Mouse (Mus musculus): ENCODE results near the gene Asb16. TPM values are rescaled to one million over a fixed set of nuclear protein-coding genes. Genes with fewer than 3 reads are reported as not detected.

Gene Asb16
- polyA plus RNA-seq, 2 experiments, result 0.05 to 0.44 TPM

- 53% methylated on average over 38 of the region's 38 CpGs for WGBS (ENCODE audit: insufficient replicate concordance)
- no peak overlapping the region for H3K4me3 ChIP-seq (ENCODE audit: insufficient read depth in 1 of 2, low read depth in 2 of 2, low read length in 2 of 2)
- peaks cover 18 to 21% of the 10 kb centered on the region in 2 experiments for H3K4me1 ChIP-seq (replicated peaks; ENCODE audit: control insufficient read depth in 2 of 2, insufficient read depth in 2 of 2, low read length in 1 of 2)
- ATAC-seq (ENCODE audit: insufficient read depth) (no peak), DNase-seq (ENCODE audit: low read depth in 3 of 3, low spot score in 3 of 3) (no peak)
- H3K9me3 ChIP-seq (ENCODE audit: control insufficient read depth, low read length), result no peaks in the 10 kb centered on the region
- H3K36me3 ChIP-seq (replicated peaks; ENCODE audit: control insufficient read depth, insufficient read depth, low read depth), result peaks cover 76% of the 10 kb centered on the region
- no peaks in the 10 kb centered on the region for H3K27me3 ChIP-seq (ENCODE audit: control insufficient read depth, insufficient read depth, low read length)
- peak overlapping the region; percentile 84 for H3K4me2 ChIP-seq (ENCODE audit: low read depth)
- no peak overlapping the region for H3K27ac ChIP-seq
- no peak overlapping the region for H3K9ac ChIP-seq (replicated peaks)
- TF ChIP-seq CTCF (IDR thresholded peaks at IDR 0.05; ENCODE audit: low read depth), result no peak
- TF ChIP-seq EP300 (IDR thresholded peaks at IDR 0.05; ENCODE audit: low read depth), result no peak
Observed at GRCm38 (mm10) chr11:102310768-102311695, 42.5 kb downstream of the Asb16 start.

GRCm38 (mm10) chr11:102311966-102312365 is 43.4 kb downstream of the Asb16 start:
- peaks cover 67% of the 10 kb centered on the region for H3K36me3 ChIP-seq (replicated peaks; ENCODE audit: control insufficient read depth, insufficient read depth, low read depth)
- no peaks in the 10 kb centered on the region for H3K9me3 ChIP-seq (ENCODE audit: control insufficient read depth, low read length)
- no peak for ATAC-seq (ENCODE audit: insufficient read depth)
- no peak for TF ChIP-seq EP300 (IDR thresholded peaks at IDR 0.05; ENCODE audit: low read depth)
- no peak for TF ChIP-seq CTCF (IDR thresholded peaks at IDR 0.05; ENCODE audit: low read depth)
- H3K4me2 ChIP-seq (ENCODE audit: low read depth), result no peak overlapping the region
- H3K27me3 ChIP-seq (ENCODE audit: control insufficient read depth, insufficient read depth, low read length), result no peaks in the 10 kb centered on the region
- H3K27ac ChIP-seq, result no peak overlapping the region
- 81% methylated on average over 4 of the region's 4 CpGs for WGBS (ENCODE audit: insufficient replicate concordance)
- no peak for DNase-seq (ENCODE audit: low read depth in 3 of 3, low spot score in 3 of 3)
- H3K4me3 ChIP-seq (ENCODE audit: insufficient read depth in 1 of 2, low read depth in 2 of 2, low read length in 2 of 2), result no peak overlapping the region
- H3K4me1 ChIP-seq (replicated peaks; ENCODE audit: control insufficient read depth in 2 of 2, insufficient read depth in 2 of 2, low read length in 1 of 2), result peaks cover 18 to 24% of the 10 kb centered on the region in 2 experiments
- no peak overlapping the region for H3K9ac ChIP-seq (replicated peaks)

GRCm38 (mm10) chr11:102312586-102312985 is 44.0 kb downstream of the Asb16 start:
- TF ChIP-seq CTCF (IDR thresholded peaks at IDR 0.05; ENCODE audit: low read depth) (no peak), EP300 (IDR thresholded peaks at IDR 0.05; ENCODE audit: low read depth) (no peak)
- Histone ChIP-seq H3K9me3 (ENCODE audit: control insufficient read depth, low read length) (no peaks in the 10 kb centered on the region), H3K4me3 (ENCODE audit: insufficient read depth in 1 of 2, low read depth in 2 of 2, low read length in 2 of 2) (no peak overlapping the region), H3K36me3 (replicated peaks; ENCODE audit: control insufficient read depth, insufficient read depth, low read depth) (peaks cover 61% of the 10 kb centered on the region), H3K4me1 (replicated peaks; ENCODE audit: control insufficient read depth in 2 of 2, insufficient read depth in 2 of 2, low read length in 1 of 2) (peaks cover 18 to 24% of the 10 kb centered on the region in 2 experiments), H3K27me3 (ENCODE audit: control insufficient read depth, insufficient read depth, low read length) (no peaks in the 10 kb centered on the region), H3K9ac (replicated peaks) (no peak overlapping the region), H3K4me2 (ENCODE audit: low read depth) (no peak overlapping the region), H3K27ac (no peak overlapping the region)
- no peak for ATAC-seq (ENCODE audit: insufficient read depth)
- no peak for DNase-seq (ENCODE audit: low read depth in 3 of 3, low spot score in 3 of 3)
- WGBS (ENCODE audit: insufficient replicate concordance), result 82% methylated on average over 6 of the region's 6 CpGs

DNA sequence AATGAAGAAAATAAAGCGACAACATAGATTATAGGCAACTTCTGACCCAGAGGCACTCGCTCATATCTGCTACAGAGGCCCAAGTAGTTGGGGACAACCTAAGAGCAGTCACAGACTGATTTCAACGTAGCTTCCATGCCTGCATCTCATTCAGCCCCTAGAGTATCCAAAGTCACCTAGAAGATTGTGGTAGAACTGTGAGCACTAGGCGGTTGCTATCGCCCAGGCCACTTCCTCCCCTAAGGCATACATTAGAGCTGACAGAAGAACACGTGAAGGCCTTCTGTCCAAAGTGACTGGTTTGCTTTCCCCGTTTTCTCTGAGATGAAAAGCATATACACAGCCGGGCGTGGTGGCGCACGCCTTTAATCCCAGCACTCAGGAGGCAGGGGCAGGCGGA is 45.8 kb downstream of the Asb16 start:
- H3K9ac ChIP-seq (replicated peaks), result no peak overlapping the region
- H3K4me3 ChIP-seq (ENCODE audit: insufficient read depth in 1 of 2, low read depth in 2 of 2, low read length in 2 of 2), result no peak overlapping the region
- H3K4me1 ChIP-seq (replicated peaks; ENCODE audit: control insufficient read depth in 2 of 2, insufficient read depth in 2 of 2, low read length in 1 of 2), result peaks cover 16 to 18% of the 10 kb centered on the region in 2 experiments; a peak in 3 of 4 replicates
- H3K36me3 ChIP-seq (replicated peaks; ENCODE audit: control insufficient read depth, insufficient read depth, low read depth), result peaks cover 48% of the 10 kb centered on the region
- no peak overlapping the region for H3K4me2 ChIP-seq (ENCODE audit: low read depth)
- TF ChIP-seq EP300 (IDR thresholded peaks at IDR 0.05; ENCODE audit: low read depth) (no peak), CTCF (IDR thresholded peaks at IDR 0.05; ENCODE audit: low read depth) (no peak)
- DNase-seq (ENCODE audit: low read depth in 3 of 3, low spot score in 3 of 3), result no peak
- H3K9me3 ChIP-seq (ENCODE audit: control insufficient read depth, low read length), result no peaks in the 10 kb centered on the region
- no peaks in the 10 kb centered on the region for H3K27me3 ChIP-seq (ENCODE audit: control insufficient read depth, insufficient read depth, low read length)
- ATAC-seq (ENCODE audit: insufficient read depth), result no peak
- 75% methylated on average over 12 of the region's 12 CpGs for WGBS (ENCODE audit: insufficient replicate concordance)
- H3K27ac ChIP-seq, result no peak overlapping the region

Data from liver, embryonic 14.5 days (tissue).